Mouse (Mus musculus) spleen, postnatal 36 days (tissue): ENCODE results near the gene Ubn1.

Source experiments
- DNase-seq, 2 experiments: peaks; one replicate each; pipeline ENCODE4 v3.0.0; 2022; ENCODE audit warnings: low spot score in 2 of 2, mixed read lengths in 1 of 2

Ubn1 gene

DNA sequence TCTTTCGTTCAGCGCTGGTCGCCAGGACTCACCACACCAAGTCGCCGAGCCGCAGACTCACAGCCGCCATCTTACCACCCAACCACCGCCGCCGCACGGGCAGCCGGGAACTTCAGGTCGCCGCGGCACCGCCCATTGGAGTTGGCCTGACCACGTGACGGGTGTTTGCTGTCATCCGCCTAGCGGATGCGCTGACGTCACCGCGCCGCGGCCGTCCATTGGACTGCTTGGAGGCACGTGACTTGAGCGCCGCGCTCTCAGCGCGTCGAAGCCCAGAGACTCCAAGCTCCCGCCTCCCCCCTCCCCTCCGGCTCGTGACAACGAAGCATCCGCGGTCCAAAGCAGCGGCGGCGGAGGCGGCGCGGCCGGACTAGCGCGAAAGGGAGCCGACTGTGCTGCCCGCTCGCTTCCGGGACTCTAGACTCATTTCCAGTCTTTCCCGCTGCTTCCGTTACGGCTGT lies at the start of gene Ubn1, which contains the start of gene Glyr1:
Gene Ubn1, plus strand, starts transcription at position 284 of the 461 bp plus-strand sequence.
Gene Glyr1, minus strand, starts transcription at position 90 of the 461 bp plus-strand sequence.
- DNase-seq, result peak; percentile 100

- DNase-seq, result no peak
Measured at GRCm38 (mm10) chr16:5000611-5001010, 49.2 kb upstream of the Ubn1 start.

DNA sequence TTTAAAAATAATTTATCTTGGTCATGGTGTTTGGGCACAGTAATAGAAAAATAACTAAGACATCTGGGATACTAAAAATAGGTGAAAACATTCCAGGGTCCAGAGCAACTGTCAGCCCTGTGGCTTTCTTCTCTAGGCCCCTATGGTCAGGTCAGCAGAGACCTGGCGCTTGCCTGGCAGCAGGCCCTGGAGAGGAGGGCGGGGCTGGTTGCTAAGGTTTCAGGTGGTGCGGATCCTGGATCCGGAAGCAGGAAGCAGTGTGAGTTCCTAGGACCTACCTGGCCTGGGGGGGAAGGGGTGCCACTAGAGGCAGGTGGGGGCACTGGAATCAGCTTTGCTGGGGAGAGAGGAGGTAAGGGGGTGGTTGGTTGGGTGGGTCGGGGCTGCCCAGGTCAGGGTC lies 42.8 kb upstream of the Ubn1 start, which contains the start of gene Smim22:
Gene Smim22, plus strand, starts transcription at position 222 of the 400 bp plus-strand sequence.
- DNase-seq, result no peak

DNA sequence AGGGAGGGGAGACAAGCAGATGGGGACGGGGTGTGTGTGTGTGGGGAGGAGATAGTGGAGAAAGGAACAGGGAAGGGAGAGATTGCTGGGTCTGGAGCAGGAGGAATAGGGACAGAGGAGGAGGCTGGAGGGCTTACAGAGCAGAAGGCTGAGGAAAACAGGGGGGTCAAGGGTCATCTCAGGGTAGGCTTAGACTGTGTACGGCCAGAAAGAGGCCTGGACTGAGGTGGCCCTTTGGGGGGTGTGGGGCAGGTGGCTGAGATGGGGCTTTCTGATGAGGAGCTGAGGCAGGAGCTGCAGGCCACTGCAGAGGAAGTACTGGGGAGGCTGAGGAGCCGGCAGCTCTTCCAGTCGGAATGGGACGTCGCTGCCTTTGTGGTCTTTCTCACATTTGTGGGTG lies 42.4 kb upstream of the Ubn1 start:
- no peak for DNase-seq

DNA sequence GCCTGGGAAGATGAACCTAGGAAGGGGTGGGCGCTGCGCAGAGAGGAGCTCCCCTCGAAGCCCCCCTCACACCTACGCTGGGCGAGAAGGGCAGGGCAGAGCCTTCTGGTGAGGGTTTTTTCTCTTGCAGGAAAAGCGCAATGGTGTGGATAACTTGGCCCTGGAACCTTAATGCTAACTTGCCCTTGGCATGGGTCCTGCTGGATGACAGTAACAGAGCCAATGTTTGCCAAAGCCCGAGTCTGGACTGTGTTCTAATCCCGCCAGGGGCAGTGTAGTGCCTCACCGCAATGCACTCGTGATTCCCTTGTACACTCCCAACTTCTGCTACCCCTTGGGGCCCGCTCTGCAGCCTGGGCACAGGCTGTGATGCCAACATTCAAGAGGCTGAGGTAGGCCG lies 41.8 kb upstream of the Ubn1 start:
- DNase-seq, result no peak

- no peak for DNase-seq
Measured at GRCm38 (mm10) chr16:5010371-5010935, 39.4 kb upstream of the Ubn1 start.

DNA sequence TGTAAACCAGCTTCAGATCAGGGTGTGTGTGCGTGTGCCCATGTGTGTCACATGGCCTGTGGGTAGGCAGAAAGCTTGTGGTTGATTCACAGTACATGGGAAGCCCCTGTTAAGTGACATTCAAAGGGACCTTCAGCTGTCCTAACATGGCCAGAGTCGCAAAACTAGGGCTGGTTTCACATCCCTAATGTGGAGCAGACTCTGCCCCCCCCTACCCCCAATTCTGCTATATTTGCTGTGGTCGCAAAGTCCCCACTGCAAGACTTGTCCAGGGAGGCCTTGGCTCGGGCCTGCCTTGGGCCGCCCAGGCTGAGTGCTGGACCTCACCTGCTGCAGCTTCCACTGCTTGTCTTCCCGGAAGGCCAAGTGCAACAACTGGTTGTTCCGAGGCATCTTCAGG lies 38.6 kb upstream of the Ubn1 start:
- peak; percentile 70 to 72 for DNase-seq

GRCm38 (mm10) chr16:5012036-5013005 lies 37.5 kb upstream of the Ubn1 start:
- DNase-seq, result peak; percentile 9 to 29

- DNase-seq, result peak; percentile 96 to 97
Measured at GRCm38 (mm10) chr16:5013054-5013838, 36.6 kb upstream of the Ubn1 start, which contains the start of gene Rogdi. Rogdi (minus strand) TSS chr16:5013553.

DNA sequence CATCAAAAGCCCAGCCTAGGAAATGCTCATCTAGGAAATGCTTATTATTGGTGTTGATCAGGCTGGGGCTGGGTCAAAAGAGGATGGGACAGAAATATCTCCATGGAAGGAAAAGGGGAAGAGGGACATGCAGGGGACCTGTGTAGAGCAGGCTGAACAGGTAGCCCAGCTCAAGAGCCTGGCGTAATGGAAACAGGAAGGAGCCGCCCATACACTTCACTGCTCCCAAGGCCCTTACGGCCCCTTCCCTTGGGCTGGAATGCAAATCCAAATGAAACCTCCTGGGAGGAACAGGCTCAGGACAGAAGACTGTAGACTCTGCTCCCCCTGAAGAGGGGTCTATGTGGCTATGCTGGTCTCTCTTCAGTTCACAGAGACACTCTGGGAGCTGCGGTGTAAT lies 35.3 kb upstream of the Ubn1 start:
- DNase-seq, result no peak

GRCm38 (mm10) chr16:5024021-5024420 lies 25.8 kb upstream of the Ubn1 start:
- DNase-seq, result no peak

DNA sequence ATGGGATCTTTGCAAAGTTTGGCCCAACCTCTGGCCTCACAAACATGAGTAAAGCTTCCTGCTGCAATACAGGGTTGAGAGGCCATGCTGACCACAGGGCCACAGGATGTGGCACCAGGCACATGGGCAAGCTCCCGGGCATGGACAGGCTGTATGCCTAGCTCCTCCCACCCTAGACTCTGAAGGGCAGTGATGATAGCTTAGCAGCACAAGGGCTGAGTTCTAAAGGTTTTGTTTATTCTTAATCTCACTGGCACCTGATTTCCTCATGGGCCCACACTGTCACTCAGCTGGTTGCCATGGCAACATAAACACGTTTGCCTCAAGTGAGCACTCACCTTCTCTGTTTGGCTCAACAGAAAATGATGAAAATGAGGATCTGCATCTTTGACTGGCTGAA lies 20.0 kb upstream of the Ubn1 start:
- no peak for DNase-seq

- no peak for DNase-seq
Measured at GRCm38 (mm10) chr16:5035591-5035990, 14.3 kb upstream of the Ubn1 start.

- no peak for DNase-seq
Measured at GRCm38 (mm10) chr16:5036649-5037234, 13.1 kb upstream of the Ubn1 start.

DNA sequence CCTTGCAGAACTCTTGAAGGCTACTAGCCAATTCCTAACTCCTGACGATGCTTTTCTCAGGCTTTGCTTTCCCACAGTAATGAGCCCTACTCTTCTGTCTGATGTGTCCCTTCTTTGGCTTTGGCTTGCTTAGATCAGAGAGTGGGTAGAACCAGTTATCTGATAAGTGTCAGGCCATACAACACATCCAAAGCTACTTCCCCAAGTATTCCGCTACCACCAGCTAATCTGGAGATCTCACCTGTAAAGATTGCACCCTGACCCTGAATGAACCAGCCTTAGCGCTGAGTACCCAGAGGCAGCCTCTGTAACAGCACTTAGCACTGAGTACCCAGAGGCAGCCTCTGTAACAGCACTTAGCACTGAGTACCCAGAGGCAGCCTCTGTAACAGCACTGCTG lies 4.5 kb upstream of the Ubn1 start:
- DNase-seq, result no peak

GRCm38 (mm10) chr16:5049182-5049773 lies 579 bp upstream of the Ubn1 start:
- DNase-seq, result no peak

DNA sequence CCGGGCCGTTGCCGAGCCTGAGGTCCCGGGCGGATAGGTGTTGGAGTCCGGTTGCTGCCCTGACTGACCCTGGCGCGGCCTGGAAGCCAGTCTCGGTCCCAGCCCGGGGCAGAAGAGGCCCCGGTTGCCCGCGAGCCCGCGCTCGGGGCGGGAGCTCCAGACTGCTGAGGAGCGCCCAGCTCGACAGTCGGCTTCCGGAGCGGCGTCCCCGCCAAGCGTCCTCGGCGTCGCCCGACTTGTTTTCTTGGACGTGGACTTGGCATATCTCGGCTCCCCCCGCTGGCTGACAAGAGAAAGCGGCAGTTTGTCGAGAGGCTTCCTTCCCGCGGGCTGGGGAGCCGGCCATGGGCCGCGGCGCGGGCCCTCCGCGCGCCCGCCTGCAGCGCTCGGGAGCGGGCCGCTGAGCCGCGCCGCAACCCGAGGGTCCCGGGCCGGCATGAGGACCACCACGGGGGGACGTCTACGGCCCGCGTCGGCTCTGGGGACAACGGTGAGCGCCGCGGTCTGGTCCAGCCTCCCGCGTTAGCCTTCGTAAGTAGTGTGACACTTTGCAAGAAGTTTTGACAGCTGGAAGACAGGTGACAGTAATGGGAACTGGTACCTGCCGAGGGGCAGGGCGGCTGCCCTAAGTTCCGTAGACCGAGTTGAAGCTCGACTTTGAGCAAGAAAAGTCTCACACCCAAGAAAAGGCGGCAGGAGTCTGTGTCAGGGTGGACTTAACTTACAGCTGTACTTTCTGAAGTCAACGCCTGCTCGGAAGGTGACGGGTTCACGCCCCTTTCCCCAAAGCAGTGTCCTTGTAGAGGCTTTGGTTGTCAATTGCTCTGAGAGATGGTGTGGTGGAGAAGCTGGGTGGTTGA lies 624 bp downstream of the Ubn1 start:
- peak; percentile 69 for DNase-seq

- no peak for DNase-seq
Measured at GRCm38 (mm10) chr16:5058114-5058513, 8.3 kb downstream of the Ubn1 start.

GRCm38 (mm10) chr16:5063472-5063871 lies 13.6 kb downstream of the Ubn1 start:
- DNase-seq, result no peak

DNA sequence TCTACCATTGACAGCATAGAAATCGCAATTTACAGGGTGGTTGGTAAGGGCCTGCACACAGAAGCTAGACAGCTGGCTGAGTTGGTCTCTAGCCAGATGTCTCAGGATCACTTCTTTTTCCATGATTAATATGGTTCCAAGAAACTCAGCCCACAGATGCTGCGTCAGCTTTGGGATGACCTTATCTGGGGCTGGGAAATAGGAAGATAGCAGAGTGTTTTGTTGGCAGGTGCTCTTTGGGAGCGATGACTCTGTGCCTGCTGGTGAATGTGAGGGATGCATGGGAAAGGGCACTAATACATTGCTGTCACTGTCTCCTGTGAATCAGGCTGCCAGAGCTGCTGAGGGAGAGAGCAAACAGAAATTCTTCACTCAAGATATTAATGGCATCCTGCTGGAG lies 20.5 kb downstream of the Ubn1 start:
- no peak for DNase-seq
